Mouse (Mus musculus) limb, embryonic 14.5 days (tissue): ENCODE measurements around the gene Gm17606. TPM values are rescaled to one million over a fixed set of nuclear protein-coding genes. Genes with fewer than 3 reads are reported as not detected.

ENCODE experiments used
- ATAC-seq: fragments of 200-750 bp; cut with Nextera tagmentation; 2 replicates; pipeline ENCODE4 v1.8.0; 2017; ENCODE audit warnings: low read depth, moderate number of reproducible peaks, moderate TSS enrichment; ENCODE audit not compliant: low FRiP score
- DNase-seq: peaks from one replicate; pipeline ENCODE4 v3.0.0-alpha.2; 2015; ENCODE audit warnings: low spot score
- H3K27ac ChIP-seq: fragments of 300-500 bp; sonication (generic); replicated peaks from 2 replicates; pipeline ENCODE4 v1.5.1; 2014; ENCODE audit warnings: low read depth, mild to moderate bottlenecking, low read length, moderate library complexity, mixed read lengths
- H3K27me3 ChIP-seq: fragments of 300-500 bp; sonication (generic); 2 replicates; pipeline ENCODE4 v1.6.1; 2014; ENCODE audit warnings: low read length, mixed read lengths; ENCODE audit not compliant: control insufficient read depth, insufficient read depth
- H3K36me3 ChIP-seq: fragments of 300-500 bp; sonication (generic); 2 replicates; pipeline ENCODE4 v1.6.1; 2014; ENCODE audit warnings: mild to moderate bottlenecking, low read length, moderate library complexity, mixed read lengths; ENCODE audit not compliant: control insufficient read depth, insufficient read depth
- H3K4me1 ChIP-seq: fragments of 300-500 bp; sonication (generic); 2 replicates; pipeline ENCODE4 v1.6.1; 2014; ENCODE audit warnings: antibody characterized with exemption, low read length, mixed read lengths; ENCODE audit not compliant: control insufficient read depth, insufficient read depth
- H3K4me2 ChIP-seq: fragments of 300-500 bp; sonication (generic); replicated peaks from 2 replicates; pipeline ENCODE4 v1.6.1; 2014; ENCODE audit warnings: low read depth, mild to moderate bottlenecking, low read length, moderate library complexity; ENCODE audit not compliant: severe bottlenecking
- H3K4me3 ChIP-seq: fragments of 300-500 bp; sonication (generic); replicated peaks from 2 replicates; pipeline ENCODE4 v1.5.1; 2014; ENCODE audit warnings: low read length
- H3K9ac ChIP-seq: fragments of 300-500 bp; sonication (generic); 2 replicates; pipeline ENCODE4 v1.6.1; 2014; ENCODE audit warnings: mild to moderate bottlenecking, low read depth, low read length, moderate library complexity; ENCODE audit not compliant: severe bottlenecking
- H3K9me3 ChIP-seq: fragments of 300-500 bp; sonication (generic); 2 replicates; pipeline ENCODE4 v1.6.1; 2016; ENCODE audit warnings: low read length; ENCODE audit not compliant: control insufficient read depth
- POLR2A ChIP-seq: fragments of 200-500 bp; IDR thresholded peaks from 2 replicates; pipeline ENCODE4 v1.8.0; 2012; ENCODE audit warnings: inconsistent platforms, mild to moderate bottlenecking, moderate library complexity, borderline replicate concordance; ENCODE audit not compliant: insufficient read depth, insufficient read length; ENCODE audit errors: extremely low read depth
- WGBS: fragments of 180-500 bp; shearing (Covaris S2); extraction: QIAGEN DNeasy Blood & Tissue Kit; methylation state at CpG from one replicate; pipeline ENCODE4 v1.1.7; 2014; 5-methylcytosine and 5-hydroxymethylcytosine counted together
- polyA plus RNA-seq, 2 experiments: library from polyadenylated mRNA; depleted of rRNA in 1 of 2; stranded (reverse) in 1 of 2; unstranded in 1 of 2; fragments of >200 nt; fragmentation: Nextera tagmentation in 1 of 2; extraction: Ambion mirVana in 1 of 2; gene quantifications; 2 replicates each; pipeline versions ENCODE4 v1.2.1 to v1.2.3; 2012 to 2014

The Gm17606 gene
- polyA plus RNA-seq, 2 experiments, result not detected

- Histone ChIP-seq H3K27me3 (no peaks in the 10 kb centered on the region), H3K4me1 (peaks cover 12% of the 10 kb centered on the region), H3K4me2 (no peak overlapping the region), H3K36me3 (peaks cover 86% of the 10 kb centered on the region), H3K9ac (no peak overlapping the region), H3K4me3 (no peak overlapping the region), H3K27ac (no peak overlapping the region), H3K9me3 (no peaks in the 10 kb centered on the region)
- WGBS, result 92% methylated on average over 4 of the region's 4 CpGs
- ATAC-seq, result no peak
- no peak for DNase-seq
- no peak for TF ChIP-seq POLR2A
Observed at GRCm38 (mm10) chr14:54647900-54648299, 7.1 kb downstream of the Gm17606 start.

- Histone ChIP-seq H3K4me1 (peaks cover 12% of the 10 kb centered on the region), H3K27me3 (no peaks in the 10 kb centered on the region), H3K4me2 (no peak overlapping the region), H3K27ac (no peak overlapping the region), H3K4me3 (no peak overlapping the region), H3K36me3 (peaks cover 63% of the 10 kb centered on the region), H3K9ac (no peak overlapping the region), H3K9me3 (no peaks in the 10 kb centered on the region)
- no peak for TF ChIP-seq POLR2A
- peak; percentile 97 for DNase-seq
- 67% methylated on average over 23 of the region's 23 CpGs for WGBS
- peak; percentile 51; the same call in 1 of the 2 replicates for ATAC-seq
Observed at GRCm38 (mm10) chr14:54650621-54651454, 10.1 kb downstream of the Gm17606 start.

GRCm38 (mm10) chr14:54651556-54651955 lies 10.8 kb downstream of the Gm17606 start:
- Histone ChIP-seq H3K4me3 (no peak overlapping the region), H3K9ac (no peak overlapping the region), H3K4me1 (peaks cover 12% of the 10 kb centered on the region), H3K36me3 (peaks cover 63% of the 10 kb centered on the region), H3K27ac (no peak overlapping the region), H3K27me3 (no peaks in the 10 kb centered on the region), H3K4me2 (no peak overlapping the region), H3K9me3 (no peaks in the 10 kb centered on the region)
- WGBS, result 76% methylated on average over 4 of the region's 4 CpGs
- ATAC-seq (no peak), DNase-seq (no peak)
- no peak for TF ChIP-seq POLR2A

GRCm38 (mm10) chr14:54652787-54653186 lies 12.0 kb downstream of the Gm17606 start:
- DNase-seq (no peak), ATAC-seq (no peak)
- H3K27ac ChIP-seq, result peak overlapping the region; percentile 49
- peaks cover 64% of the 10 kb centered on the region for H3K36me3 ChIP-seq
- H3K4me3 ChIP-seq, result peak overlapping the region; percentile 51
- WGBS, result 2% methylated on average over 7 of the region's 7 CpGs
- peaks cover 12% of the 10 kb centered on the region for H3K4me1 ChIP-seq
- H3K9me3 ChIP-seq, result no peaks in the 10 kb centered on the region
- TF ChIP-seq POLR2A, result no peak
- no peaks in the 10 kb centered on the region for H3K27me3 ChIP-seq
- H3K9ac ChIP-seq, result peak overlapping the region; percentile 61
- peak overlapping the region; percentile 74 for H3K4me2 ChIP-seq

GRCm38 (mm10) chr14:54653496-54653895 lies 12.7 kb downstream of the Gm17606 start:
- Histone ChIP-seq H3K36me3 (peaks cover 64% of the 10 kb centered on the region), H3K27me3 (no peaks in the 10 kb centered on the region), H3K9me3 (no peaks in the 10 kb centered on the region), H3K4me3 (peak overlapping the region; percentile 51), H3K4me1 (peaks cover 12% of the 10 kb centered on the region), H3K4me2 (peak overlapping the region; percentile 74), H3K27ac (peak overlapping the region; percentile 49), H3K9ac (peak overlapping the region; percentile 61)
- ATAC-seq (peak; percentile 87), DNase-seq (peak; percentile 89)
- under 1% methylated on average over 12 of the region's 12 CpGs for WGBS
- TF ChIP-seq POLR2A, result peak; percentile 79; the same call in 1 of the 2 replicates
